Mouse (Mus musculus) liver, adult 2 months (tissue): ENCODE results near the gene Rassf2. TPM values are rescaled to one million over a fixed set of nuclear protein-coding genes. Genes with fewer than 3 reads are reported as not detected.

ENCODE experiments used
- DNase-seq: peaks from one replicate; pipeline ENCODE4 v3.0.0-alpha.2; 2011; ENCODE audit warnings: low read depth, low spot score; ENCODE audit errors: extremely low read depth
- H3K27ac ChIP-seq: fragments of 200-500 bp; replicated peaks from 2 replicates; pipeline ENCODE4 v1.5.1; 2012; ENCODE audit warnings: low read depth, mild to moderate bottlenecking, control low read depth, inconsistent platforms, low read length; ENCODE audit not compliant: insufficient read depth
- H3K27me3 ChIP-seq: fragments of 200-500 bp; 2 replicates; pipeline ENCODE4 v1.6.1; 2012; ENCODE audit warnings: mild to moderate bottlenecking, moderate library complexity, low read length, inconsistent platforms; ENCODE audit not compliant: control insufficient read depth, insufficient read depth
- H3K36me3 ChIP-seq: fragments of 200-500 bp; 2 replicates; pipeline ENCODE4 v1.6.1; 2012; ENCODE audit warnings: low read length, inconsistent platforms; ENCODE audit not compliant: control insufficient read depth, insufficient read depth
- H3K4me1 ChIP-seq: fragments of 200-500 bp; 2 replicates; pipeline ENCODE4 v1.6.1; 2011; ENCODE audit warnings: low read length; ENCODE audit not compliant: control insufficient read depth, insufficient read depth
- H3K4me3 ChIP-seq: fragments of 200-500 bp; 2 replicates; pipeline ENCODE4 v1.5.1; 2011; ENCODE audit warnings: low read depth, mild to moderate bottlenecking, control low read depth, low read length, moderate library complexity; ENCODE audit not compliant: insufficient read depth
- H3K79me2 ChIP-seq: fragments of 200-500 bp; 2 replicates; pipeline ENCODE4 v1.6.1; 2012; ENCODE audit warnings: inconsistent platforms, mild to moderate bottlenecking, low read length, moderate library complexity; ENCODE audit not compliant: control insufficient read depth, insufficient read depth
- H3K9ac ChIP-seq: fragments of 200-500 bp; 2 replicates; pipeline ENCODE4 v1.6.1; 2012; ENCODE audit warnings: low read depth, mild to moderate bottlenecking, control low read depth, inconsistent platforms, low read length
- CTCF ChIP-seq: fragments of 200-500 bp; IDR thresholded peaks from 2 replicates; pipeline ENCODE4 v1.5.1; 2011; ENCODE audit warnings: low read depth, low read length, control low read depth
- POLR2A ChIP-seq: fragments of 200-500 bp; IDR thresholded peaks from 2 replicates; pipeline ENCODE4 v1.6.1; 2011; ENCODE audit warnings: low read length, control low read depth; ENCODE audit not compliant: insufficient read depth; ENCODE audit errors: extremely low read depth
- WGBS: fragments of 180-500 bp; shearing (Covaris S2); methylation state at CpG from one replicate; pipeline ENCODE4 v1.1.7; 2018; 5-methylcytosine and 5-hydroxymethylcytosine counted together
- polyA plus RNA-seq: library from polyadenylated mRNA; depleted of rRNA; stranded (reverse); fragments of >200 nt; gene quantifications from 2 replicates; pipeline ENCODE4 v1.2.3, GENCODE M21; 2012
- total RNA-seq: library from RNA; depleted of rRNA; stranded (reverse); fragments of >200 nt; gene quantifications from 2 replicates; pipeline ENCODE4 v1.2.3, GENCODE M21; 2014

The Rassf2 gene
- total and polyA plus RNA-seq, 2 experiments: 0.84 to 1.3 TPM

- TF ChIP-seq POLR2A (no peak), CTCF (no peak)
- H3K9ac ChIP-seq: no peak overlapping the region
- DNase-seq: no peak
- no peak overlapping the region for H3K27ac ChIP-seq
- WGBS: 80% methylated on average over 13 of the region's 13 CpGs
- no peak overlapping the region for H3K4me3 ChIP-seq
- H3K36me3 ChIP-seq: no peaks in the 10 kb centered on the region
- no peaks in the 10 kb centered on the region for H3K79me2 ChIP-seq
- no peaks in the 10 kb centered on the region for H3K4me1 ChIP-seq
- H3K27me3 ChIP-seq: no peaks in the 10 kb centered on the region
These were observed 28.2 kb downstream of the Rassf2 start for GRCm38 (mm10) chr2:132001696-132002334.

GRCm38 (mm10) chr2:131997356-131997755 lies 32.7 kb downstream of the Rassf2 start:
- WGBS: 40% methylated on average over 5 of the region's 5 CpGs

GRCm38 (mm10) chr2:131996369-131996768 lies 33.7 kb downstream of the Rassf2 start:
- H3K79me2 ChIP-seq: no peaks in the 10 kb centered on the region
- WGBS: 79% methylated on average over 7 of the region's 7 CpGs
- DNase-seq: no peak
- no peaks in the 10 kb centered on the region; the same call in 1 of the 2 replicates for H3K27me3 ChIP-seq
- H3K9ac ChIP-seq: no peak overlapping the region
- no peak overlapping the region for H3K4me3 ChIP-seq
- H3K4me1 ChIP-seq: no peaks in the 10 kb centered on the region
- H3K27ac ChIP-seq: no peak overlapping the region
- no peak for TF ChIP-seq CTCF
- no peak for TF ChIP-seq POLR2A
- no peaks in the 10 kb centered on the region for H3K36me3 ChIP-seq

More at GRCm38 (mm10) chr2:131997356-131997755, 32.7 kb downstream of the Rassf2 start:
- Histone ChIP-seq H3K79me2 (no peaks in the 10 kb centered on the region), H3K27me3 (no peaks in the 10 kb centered on the region; the same call in 1 of the 2 replicates), H3K9ac (no peak overlapping the region), H3K4me3 (no peak overlapping the region), H3K36me3 (no peaks in the 10 kb centered on the region), H3K27ac (no peak overlapping the region), H3K4me1 (no peaks in the 10 kb centered on the region)
- no peak for TF ChIP-seq CTCF
- no peak for TF ChIP-seq POLR2A
- no peak for DNase-seq

GRCm38 (mm10) chr2:131995742-131996141 lies 34.3 kb downstream of the Rassf2 start:
- Histone ChIP-seq H3K27ac (no peak overlapping the region), H3K79me2 (no peaks in the 10 kb centered on the region), H3K4me1 (no peaks in the 10 kb centered on the region), H3K4me3 (no peak overlapping the region), H3K27me3 (no peaks in the 10 kb centered on the region; the same call in 1 of the 2 replicates), H3K36me3 (no peaks in the 10 kb centered on the region), H3K9ac (no peak overlapping the region)
- TF ChIP-seq POLR2A: no peak
- no peak for TF ChIP-seq CTCF
- DNase-seq: no peak
- WGBS: 78% methylated on average over 12 of the region's 12 CpGs

GRCm38 (mm10) chr2:131994971-131995370 lies 35.1 kb downstream of the Rassf2 start:
- DNase-seq: no peak
- no peak overlapping the region for H3K27ac ChIP-seq
- H3K27me3 ChIP-seq: no peaks in the 10 kb centered on the region; the same call in 1 of the 2 replicates
- no peak overlapping the region for H3K9ac ChIP-seq
- H3K79me2 ChIP-seq: no peaks in the 10 kb centered on the region
- no peak overlapping the region for H3K4me3 ChIP-seq
- H3K36me3 ChIP-seq: no peaks in the 10 kb centered on the region
- no peaks in the 10 kb centered on the region for H3K4me1 ChIP-seq
- 85% methylated on average over 6 of the region's 6 CpGs for WGBS
- TF ChIP-seq POLR2A: no peak
- TF ChIP-seq CTCF: no peak

GRCm38 (mm10) chr2:131993563-131994088 lies 36.4 kb downstream of the Rassf2 start:
- DNase-seq: no peak
- no peak for TF ChIP-seq POLR2A
- Histone ChIP-seq H3K79me2 (no peaks in the 10 kb centered on the region), H3K27me3 (no peaks in the 10 kb centered on the region; the same call in 1 of the 2 replicates), H3K9ac (no peak overlapping the region), H3K4me3 (no peak overlapping the region), H3K27ac (no peak overlapping the region), H3K4me1 (no peaks in the 10 kb centered on the region), H3K36me3 (no peaks in the 10 kb centered on the region)
- WGBS: 37% methylated on average over 14 of the region's 14 CpGs
